Mouse (Mus musculus) liver, postnatal 0 days (tissue): ENCODE measurements around the gene Nr1i3.

Experiments
- CTCF ChIP-seq: sonication (generic); IDR thresholded peaks from 2 replicates; pipeline ENCODE4 v1.5.1; 2016; ENCODE audit warnings: antibody characterized with exemption, low read depth
- EP300 ChIP-seq: IDR thresholded peaks from 2 replicates; pipeline ENCODE4 v1.6.1; 2016; ENCODE audit warnings: antibody characterized with exemption, low read depth, mild to moderate bottlenecking

DNA sequence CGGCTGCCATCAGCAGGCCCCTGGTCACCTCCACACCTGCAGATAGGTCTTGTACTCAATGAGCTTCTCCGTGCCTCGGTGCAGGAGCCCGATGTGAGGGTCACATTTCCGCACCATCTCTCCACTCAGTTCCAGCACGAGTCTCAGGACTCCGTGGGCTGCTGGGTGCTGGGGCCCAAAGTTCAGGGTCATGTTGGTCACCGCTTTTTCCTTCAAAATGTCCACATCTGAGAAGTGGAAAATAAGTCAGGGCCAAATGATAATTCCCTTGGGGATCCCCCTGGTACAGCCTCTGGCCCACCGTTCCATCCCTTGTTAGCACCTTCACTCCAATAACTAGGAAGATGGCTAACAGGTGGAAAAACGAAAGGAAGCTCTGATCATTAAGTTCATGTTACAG is 27.1 kb downstream of the Nr1i3 start:
- TF ChIP-seq CTCF (no peak), EP300 (no peak)
